Mouse (Mus musculus): ENCODE results near the gene Gfra1.

GRCm38 (mm10) chr19:58309620-58310275, 146.0 kb downstream of the Gfra1 start:
- TF ChIP-seq POLR2A (IDR thresholded peaks at IDR 0.05; ENCODE audit: low read depth, low read length) (no peak), CTCF (IDR thresholded peaks at IDR 0.05; ENCODE audit: extremely low read depth, insufficient read depth, insufficient read length, insufficient replicate concordance) (no peak)

Data from spleen, adult 2 months (tissue).